Mouse (Mus musculus) embryonic facial prominence, embryonic 14.5 days (tissue): ENCODE measurements around the gene Chrnb2. TPM values are rescaled to one million over a fixed set of nuclear protein-coding genes. Genes with fewer than 3 reads are reported as not detected.

ENCODE experiments used
- ATAC-seq: fragments of 200-750 bp; cut with Nextera tagmentation; 2 replicates; pipeline ENCODE4 v1.8.0; 2017; ENCODE audit warnings: low read depth, moderate number of reproducible peaks, moderate TSS enrichment
- DNase-seq: peaks from one replicate; pipeline ENCODE4 v3.0.0-alpha.2; 2015; ENCODE audit warnings: low spot score
- H3K27ac ChIP-seq: fragments of 300-500 bp; sonication (generic); replicated peaks from 2 replicates; pipeline ENCODE4 v1.5.1; 2014; ENCODE audit warnings: low read depth, mild to moderate bottlenecking, low read length, moderate library complexity
- H3K27me3 ChIP-seq: fragments of 300-500 bp; sonication (generic); replicated peaks from 2 replicates; pipeline ENCODE4 v1.6.1; 2014; ENCODE audit warnings: low read length; ENCODE audit not compliant: control insufficient read depth, insufficient read depth
- H3K36me3 ChIP-seq: fragments of 300-500 bp; sonication (generic); 2 replicates; pipeline ENCODE4 v1.6.1; 2014; ENCODE audit warnings: low read length, mixed read lengths; ENCODE audit not compliant: control insufficient read depth, insufficient read depth
- H3K4me1 ChIP-seq: fragments of 300-500 bp; sonication (generic); 2 replicates; pipeline ENCODE4 v1.6.1; 2014; ENCODE audit warnings: antibody characterized with exemption, low read length; ENCODE audit not compliant: control insufficient read depth, insufficient read depth
- H3K4me2 ChIP-seq: fragments of 300-500 bp; sonication (generic); 2 replicates; pipeline ENCODE4 v1.6.1; 2014; ENCODE audit warnings: low read depth, mild to moderate bottlenecking, low read length, moderate library complexity, mixed read lengths
- H3K4me3 ChIP-seq: fragments of 300-500 bp; sonication (generic); 2 replicates; pipeline ENCODE4 v1.5.1; 2014; ENCODE audit warnings: low read depth, mild to moderate bottlenecking, low read length
- H3K9ac ChIP-seq: fragments of 300-500 bp; sonication (generic); 2 replicates; pipeline ENCODE4 v1.6.1; 2014; ENCODE audit warnings: low read depth, mild to moderate bottlenecking, low read length, moderate library complexity, mixed read lengths
- H3K9me3 ChIP-seq: fragments of 300-500 bp; sonication (generic); 2 replicates; pipeline ENCODE4 v1.6.1; 2016; ENCODE audit warnings: low read length; ENCODE audit not compliant: control insufficient read depth
- WGBS: fragments of 180-500 bp; shearing (Covaris S2); extraction: QIAGEN DNeasy Blood & Tissue Kit; methylation state at CpG from one replicate; pipeline ENCODE4 v1.1.7; 2014; 5-methylcytosine and 5-hydroxymethylcytosine counted together
- polyA plus RNA-seq: library from polyadenylated mRNA; unstranded; fragments of >200 nt; fragmentation: Nextera tagmentation; extraction: Ambion mirVana; gene quantifications from 2 replicates; pipeline ENCODE4 v1.2.1, GENCODE M21; 2014

Gene Chrnb2
- polyA plus RNA-seq: 1.7 and 1.8 TPM in 2 replicates

DNA sequence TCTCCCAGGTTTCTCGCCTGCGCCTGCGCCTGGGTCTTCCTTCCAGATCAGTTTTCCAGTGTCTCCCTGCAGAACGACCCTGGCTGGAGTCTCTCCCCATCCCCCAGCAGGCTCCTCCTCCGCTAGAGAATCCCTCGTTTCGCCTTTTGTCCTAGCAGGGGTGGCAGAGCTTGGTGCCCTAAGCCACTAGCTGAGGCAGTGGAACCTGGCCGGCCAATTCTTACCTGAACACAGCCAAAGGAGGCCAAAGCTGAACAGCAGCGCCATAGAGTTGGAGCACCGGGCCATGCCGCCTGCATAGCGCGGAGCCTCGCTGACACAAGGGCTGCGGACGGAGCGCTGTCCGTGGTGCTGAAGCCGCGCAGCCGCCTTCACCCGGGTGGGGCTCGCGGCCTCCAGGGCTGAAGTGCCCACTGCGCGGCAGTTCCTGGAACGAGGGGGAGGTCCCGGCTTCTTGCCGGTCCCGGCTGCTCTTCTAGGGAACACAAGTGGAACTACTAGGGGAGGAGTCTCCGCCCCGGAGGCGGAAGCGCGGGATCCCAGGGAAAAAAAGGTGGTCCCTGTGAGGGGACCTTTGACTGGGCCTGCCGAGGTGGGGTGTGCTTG is at the start of gene Chrnb2:
Gene Chrnb2 (minus strand): TSS at position 514 of the 606 bp plus-strand sequence.
- no peaks in the 10 kb centered on the region for H3K4me1 ChIP-seq
- peak within 1 kb of the TSS; percentile 19; the same call in 1 of the 2 replicates for H3K9ac ChIP-seq
- H3K36me3 ChIP-seq: no peaks in the 10 kb centered on the region
- ATAC-seq (peak; percentile 90), DNase-seq (peak; percentile 81)
- H3K4me3 ChIP-seq: peak within 1 kb of the TSS; percentile 23
- 0 out of 2 replicates have a peak, but pooled peaks cover 3% of the 10 kb centered on the region for H3K27me3 ChIP-seq
- no peaks in the 10 kb centered on the region for H3K9me3 ChIP-seq
- no peak within 1 kb of the TSS for H3K27ac ChIP-seq
- 0% methylated on average over 33 of the region's 36 CpGs for WGBS
- H3K4me2 ChIP-seq: peak within 1 kb of the TSS; percentile 48

DNA sequence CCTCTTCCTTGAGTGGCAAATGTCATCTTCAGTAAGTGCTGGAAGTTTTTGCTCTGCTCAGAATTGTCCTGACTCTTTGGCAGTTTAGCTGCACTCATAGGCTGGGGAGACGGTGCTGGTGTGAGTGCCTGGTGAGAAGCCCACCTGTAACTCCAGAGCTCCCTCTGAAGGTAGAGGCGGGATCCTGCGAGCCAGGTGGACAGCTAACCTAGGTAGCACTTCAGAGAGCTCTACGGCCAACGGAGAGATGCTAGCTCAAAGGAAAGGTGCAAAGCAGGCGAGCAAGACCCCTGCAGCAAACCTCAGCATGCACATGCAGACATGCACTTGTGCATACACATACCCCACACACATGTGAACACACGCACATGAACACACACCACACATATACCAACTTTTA is 49.6 kb upstream of the Chrnb2 start:
- Histone ChIP-seq H3K4me3 (no peak overlapping the region), H3K27me3 (no peaks in the 10 kb centered on the region), H3K9ac (no peak overlapping the region), H3K27ac (no peak overlapping the region), H3K4me2 (no peak overlapping the region), H3K9me3 (no peaks in the 10 kb centered on the region), H3K36me3 (no peaks in the 10 kb centered on the region), H3K4me1 (no peaks in the 10 kb centered on the region)
- DNase-seq: no peak
- 80% methylated on average over 7 of the region's 7 CpGs for WGBS
- ATAC-seq: no peak

DNA sequence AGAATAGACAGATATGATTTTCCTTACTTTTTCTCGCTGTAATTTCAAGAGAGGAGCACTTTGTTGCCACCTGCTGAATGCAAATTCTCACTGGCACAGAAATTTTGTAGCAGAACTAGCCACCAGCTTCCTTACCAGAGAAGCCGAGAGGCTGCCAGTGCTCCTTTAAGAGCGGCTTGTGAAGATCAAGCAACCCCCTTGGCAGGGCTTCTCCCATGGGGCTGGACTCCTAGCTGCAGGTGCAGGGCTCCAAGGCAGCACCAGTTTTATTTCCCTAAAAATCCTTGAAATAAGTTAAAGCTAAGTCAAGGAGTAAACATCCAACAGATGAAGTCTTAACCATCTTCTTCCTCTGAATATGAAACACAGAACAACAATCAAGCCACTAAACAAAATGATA is 47.7 kb upstream of the Chrnb2 start:
- Histone ChIP-seq H3K36me3 (no peaks in the 10 kb centered on the region), H3K4me1 (no peaks in the 10 kb centered on the region), H3K9ac (no peak overlapping the region), H3K27ac (no peak overlapping the region), H3K4me3 (no peak overlapping the region), H3K4me2 (no peak overlapping the region), H3K27me3 (no peaks in the 10 kb centered on the region), H3K9me3 (no peaks in the 10 kb centered on the region)
- 66% methylated on average over 3 of the region's 3 CpGs for WGBS
- ATAC-seq (no peak), DNase-seq (no peak)

DNA sequence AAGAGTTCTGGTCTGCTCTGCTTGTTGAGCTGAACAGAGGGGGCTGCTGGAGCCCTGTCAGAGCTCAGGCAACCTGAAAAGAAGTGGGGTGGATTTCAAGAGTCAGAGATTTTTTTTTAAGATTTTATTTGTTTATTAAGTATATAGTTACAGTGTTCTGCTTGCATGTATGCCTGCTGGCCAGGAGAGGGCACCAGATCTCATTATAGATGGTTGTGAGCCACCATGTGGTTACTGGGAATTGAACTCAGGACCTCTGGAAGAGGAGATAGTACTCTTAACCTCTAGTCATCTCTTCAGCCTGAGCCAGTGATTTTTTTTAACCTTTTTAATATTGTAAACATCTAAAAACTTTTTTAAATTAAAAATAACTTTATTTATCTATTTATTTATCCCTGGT is 46.4 kb upstream of the Chrnb2 start:
- Histone ChIP-seq H3K9me3 (no peaks in the 10 kb centered on the region), H3K9ac (no peak overlapping the region), H3K4me3 (no peak overlapping the region), H3K4me2 (no peak overlapping the region), H3K36me3 (no peaks in the 10 kb centered on the region), H3K4me1 (no peaks in the 10 kb centered on the region), H3K27ac (no peak overlapping the region), H3K27me3 (no peaks in the 10 kb centered on the region)
- no peak for ATAC-seq
- no peak for DNase-seq

DNA sequence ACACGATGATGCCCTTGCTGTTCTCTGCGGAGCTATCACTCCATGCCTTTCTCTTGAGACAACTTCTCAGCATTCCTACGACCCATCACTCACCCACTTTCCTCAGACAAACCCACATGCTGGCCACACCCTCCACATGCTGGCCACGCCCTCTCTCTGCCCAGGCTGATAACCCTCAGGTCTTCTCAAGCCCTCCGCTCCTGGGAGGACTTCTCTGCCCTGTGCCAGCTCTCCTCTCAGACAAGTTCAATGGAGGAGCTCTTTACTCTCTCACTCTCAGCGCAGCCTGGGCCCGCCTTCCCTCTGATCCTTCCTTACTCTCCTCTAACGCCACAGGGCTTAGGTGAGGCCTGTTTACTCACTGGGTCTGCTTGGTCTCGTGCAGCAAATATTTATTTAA is 44.2 kb upstream of the Chrnb2 start:
- no peak for DNase-seq
- Histone ChIP-seq H3K9ac (no peak overlapping the region), H3K9me3 (no peaks in the 10 kb centered on the region), H3K27ac (no peak overlapping the region), H3K4me2 (no peak overlapping the region), H3K4me1 (no peaks in the 10 kb centered on the region), H3K27me3 (no peaks in the 10 kb centered on the region), H3K4me3 (no peak overlapping the region), H3K36me3 (no peaks in the 10 kb centered on the region)
- ATAC-seq: no peak
- 54% methylated on average over 9 of the region's 9 CpGs for WGBS

DNA sequence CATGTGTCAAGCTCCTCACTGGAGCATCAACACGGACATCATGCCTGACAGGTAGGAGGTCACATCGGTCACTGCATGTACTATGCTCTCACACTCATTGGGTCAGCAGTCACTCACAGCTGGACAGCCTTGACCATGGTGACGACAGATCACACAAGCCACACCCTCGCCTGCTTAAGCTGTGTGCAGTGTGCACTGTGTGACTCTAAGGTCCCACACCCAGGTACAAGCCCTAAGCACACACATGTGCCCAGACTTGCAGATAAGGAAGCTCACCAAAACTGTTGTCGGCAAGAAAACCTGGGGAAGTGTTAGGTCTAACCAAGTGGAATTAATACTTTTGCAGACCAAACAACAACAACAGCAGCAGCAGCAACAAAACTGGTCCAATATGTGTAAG is 43.4 kb upstream of the Chrnb2 start:
- H3K4me1 ChIP-seq: no peaks in the 10 kb centered on the region
- H3K4me2 ChIP-seq: no peak overlapping the region
- no peak for DNase-seq
- no peak overlapping the region for H3K4me3 ChIP-seq
- no peak overlapping the region for H3K9ac ChIP-seq
- H3K27me3 ChIP-seq: no peaks in the 10 kb centered on the region
- H3K27ac ChIP-seq: no peak overlapping the region
- no peaks in the 10 kb centered on the region for H3K9me3 ChIP-seq
- WGBS: 72% methylated on average over 5 of the region's 5 CpGs
- ATAC-seq: peak; percentile 47; the same call in 1 of the 2 replicates
- no peaks in the 10 kb centered on the region for H3K36me3 ChIP-seq

DNA sequence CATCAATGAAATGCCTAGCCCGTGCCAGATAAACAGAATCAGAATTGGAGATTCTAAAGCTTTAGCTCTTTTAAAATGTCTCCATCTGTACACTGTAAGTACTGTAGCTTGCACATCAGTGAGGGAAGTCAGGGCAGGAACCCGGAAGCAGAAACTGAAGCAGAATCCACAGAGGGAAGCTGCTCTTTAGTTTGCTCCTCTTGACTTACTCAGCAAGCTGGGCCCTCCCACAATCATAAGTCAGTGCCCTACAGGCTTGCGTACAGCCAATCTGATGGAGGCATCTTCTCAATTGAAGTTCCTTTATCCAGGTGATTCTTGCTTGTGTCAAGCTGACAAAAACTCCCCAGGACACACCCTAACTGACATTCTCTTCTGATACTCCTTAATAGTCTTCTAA is 42.7 kb upstream of the Chrnb2 start:
- Histone ChIP-seq H3K4me1 (no peaks in the 10 kb centered on the region), H3K9ac (no peak overlapping the region), H3K27ac (no peak overlapping the region), H3K4me3 (no peak overlapping the region), H3K27me3 (no peaks in the 10 kb centered on the region), H3K9me3 (no peaks in the 10 kb centered on the region), H3K4me2 (no peak overlapping the region), H3K36me3 (no peaks in the 10 kb centered on the region)
- WGBS: 93% methylated on average over 3 of the region's 3 CpGs
- DNase-seq (no peak), ATAC-seq (no peak)

DNA sequence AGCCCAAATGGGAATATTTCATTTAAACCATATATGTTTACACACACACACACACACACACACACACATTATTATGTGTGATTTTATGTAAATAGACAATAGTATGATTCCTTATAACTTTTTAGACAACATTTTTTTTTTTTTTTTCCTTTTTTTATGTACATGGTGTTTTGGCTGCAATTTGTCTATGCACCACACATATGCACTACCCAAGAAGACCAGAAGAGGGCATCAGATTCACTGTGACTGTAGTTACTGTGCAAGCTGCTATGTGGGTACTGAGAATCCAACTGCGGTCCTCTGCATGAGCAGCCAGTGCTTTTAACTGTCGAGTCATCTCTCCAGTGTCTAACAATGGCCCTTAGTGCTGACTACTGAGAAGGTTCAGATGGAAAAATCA is 42.3 kb upstream of the Chrnb2 start:
- H3K27ac ChIP-seq: no peak overlapping the region
- no peak overlapping the region for H3K9ac ChIP-seq
- DNase-seq (no peak), ATAC-seq (no peak)
- H3K4me2 ChIP-seq: no peak overlapping the region
- H3K9me3 ChIP-seq: no peaks in the 10 kb centered on the region
- H3K4me1 ChIP-seq: no peaks in the 10 kb centered on the region
- no peaks in the 10 kb centered on the region for H3K36me3 ChIP-seq
- no peaks in the 10 kb centered on the region for H3K27me3 ChIP-seq
- 85% methylated on average over 2 of the region's 2 CpGs for WGBS
- H3K4me3 ChIP-seq: no peak overlapping the region

DNA sequence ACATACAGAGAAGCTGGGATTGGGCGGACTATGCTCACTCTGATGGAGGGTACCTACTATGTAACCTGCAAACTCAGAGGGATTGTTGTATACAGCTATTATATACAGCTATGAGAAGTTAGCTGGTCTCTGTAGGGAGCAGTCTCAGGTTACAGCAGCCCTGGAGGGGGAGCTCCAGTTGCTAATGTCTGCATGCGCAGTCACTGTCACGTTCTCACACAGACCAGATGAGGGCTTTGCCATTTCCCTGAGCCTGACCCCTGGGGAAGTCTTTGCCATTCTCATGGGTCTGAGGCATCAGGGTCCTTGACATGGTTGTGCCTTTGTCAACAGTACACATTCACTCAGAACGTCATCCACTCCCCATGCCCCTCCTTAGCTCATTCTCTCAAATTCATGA is 40.7 kb upstream of the Chrnb2 start:
- Histone ChIP-seq H3K4me1 (no peaks in the 10 kb centered on the region), H3K9ac (no peak overlapping the region), H3K4me2 (no peak overlapping the region), H3K9me3 (no peaks in the 10 kb centered on the region), H3K4me3 (no peak overlapping the region), H3K27ac (no peak overlapping the region), H3K27me3 (no peaks in the 10 kb centered on the region), H3K36me3 (no peaks in the 10 kb centered on the region)
- DNase-seq (no peak), ATAC-seq (no peak)
- 49% methylated on average over 4 of the region's 4 CpGs for WGBS
